Mouse (Mus musculus) frontal cortex, postnatal 10 days (tissue): Measurements from ENCODE around the gene Atp6v0a4.

Source experiments
- DNase-seq, 2 experiments: peaks; one replicate each; pipeline ENCODE4 v3.0.0; 2022; ENCODE audit warnings: low spot score in 2 of 2, mixed read lengths in 1 of 2

The Atp6v0a4 gene

GRCm38 (mm10) chr6:38080364-38080763 lies 44.0 kb downstream of the Atp6v0a4 start:
- no peak for DNase-seq

- no peak for DNase-seq
Measured at GRCm38 (mm10) chr6:38073592-38073991, 50.8 kb downstream of the Atp6v0a4 start.

- DNase-seq, result no peak
Measured at GRCm38 (mm10) chr6:38072137-38072796, 52.1 kb downstream of the Atp6v0a4 start.

- DNase-seq, result no peak
Measured at GRCm38 (mm10) chr6:38071256-38071655, 53.1 kb downstream of the Atp6v0a4 start.

- peak; percentile 36 to 59 for DNase-seq
Measured at GRCm38 (mm10) chr6:38066215-38066614, 58.2 kb downstream of the Atp6v0a4 start.

- peak; percentile 13 to 17 for DNase-seq
Measured at GRCm38 (mm10) chr6:38065501-38066122, 58.8 kb downstream of the Atp6v0a4 start.

- DNase-seq, result peak; percentile 38 to 49
Measured at GRCm38 (mm10) chr6:38065122-38065500, 59.3 kb downstream of the Atp6v0a4 start.

GRCm38 (mm10) chr6:38064621-38065020 lies 59.8 kb downstream of the Atp6v0a4 start:
- no peak for DNase-seq

GRCm38 (mm10) chr6:38058805-38059204 lies 65.6 kb downstream of the Atp6v0a4 start:
- DNase-seq, result no peak

- DNase-seq, result no peak
Measured at GRCm38 (mm10) chr6:38055471-38056330, 68.7 kb downstream of the Atp6v0a4 start.

- DNase-seq, result no peak
Measured at GRCm38 (mm10) chr6:38049601-38050000, 74.8 kb downstream of the Atp6v0a4 start.

GRCm38 (mm10) chr6:38048800-38049561 lies 75.4 kb downstream of the Atp6v0a4 start:
- no peak for DNase-seq

GRCm38 (mm10) chr6:38048003-38048402 lies 76.4 kb downstream of the Atp6v0a4 start:
- DNase-seq, result no peak

GRCm38 (mm10) chr6:38046838-38047237 lies 77.5 kb downstream of the Atp6v0a4 start, which contains the start of gene Svopl:
Svopl (minus strand) TSS chr6:38046996.
- no peak for DNase-seq

GRCm38 (mm10) chr6:38032801-38033566 lies 91.4 kb downstream of the Atp6v0a4 start:
- no peak for DNase-seq

- DNase-seq, result peak in 1 of 2 experiments; percentile 15
Measured at GRCm38 (mm10) chr6:38031924-38032540, 92.4 kb downstream of the Atp6v0a4 start.

- no peak for DNase-seq
Measured at GRCm38 (mm10) chr6:38028205-38028604, 96.2 kb downstream of the Atp6v0a4 start.

GRCm38 (mm10) chr6:38027771-38028170 lies 96.6 kb downstream of the Atp6v0a4 start:
- no peak for DNase-seq

GRCm38 (mm10) chr6:38023284-38023683 lies 101.1 kb downstream of the Atp6v0a4 start:
- no peak for DNase-seq

- DNase-seq, result no peak
Measured at GRCm38 (mm10) chr6:38021406-38021805, 103.0 kb downstream of the Atp6v0a4 start.
